Mouse (Mus musculus) ovary, postnatal 14 days (tissue): ENCODE data around the gene Dhx9.
A peak's percentile ranks its signal among the peaks of the same experiment; 100 is the strongest.
"Not testable (repeated sequence)": the region's sequence is repeated elsewhere in the genome, so short reads cannot be mapped to it uniquely, and the experiment has no call there.

Experiments used
- DNase-seq: peaks from one replicate; pipeline ENCODE4 v3.0.0; 2022; ENCODE audit warnings: low spot score

Dhx9 gene

DNA sequence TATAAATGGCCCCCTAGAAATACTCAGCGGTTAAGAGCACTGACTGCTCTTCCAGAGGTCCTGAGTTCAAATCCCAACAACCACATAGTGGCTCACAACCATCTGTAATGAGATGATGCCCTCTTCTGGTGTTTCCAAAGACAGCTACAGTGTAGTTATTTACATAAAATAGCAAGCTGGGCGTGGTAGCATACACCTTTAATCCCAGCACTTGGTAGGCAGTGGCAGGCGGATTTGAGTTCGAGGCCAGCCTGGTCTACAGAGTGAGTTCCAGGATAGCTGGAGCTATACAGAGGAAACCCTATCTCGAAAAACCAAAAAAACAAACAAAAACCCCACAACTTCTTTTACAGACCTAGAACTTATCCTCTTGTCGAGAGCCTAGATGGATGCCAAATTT is 1.3 kb downstream of the Dhx9 start:
- DNase-seq = not testable (repeated sequence)

DNA sequence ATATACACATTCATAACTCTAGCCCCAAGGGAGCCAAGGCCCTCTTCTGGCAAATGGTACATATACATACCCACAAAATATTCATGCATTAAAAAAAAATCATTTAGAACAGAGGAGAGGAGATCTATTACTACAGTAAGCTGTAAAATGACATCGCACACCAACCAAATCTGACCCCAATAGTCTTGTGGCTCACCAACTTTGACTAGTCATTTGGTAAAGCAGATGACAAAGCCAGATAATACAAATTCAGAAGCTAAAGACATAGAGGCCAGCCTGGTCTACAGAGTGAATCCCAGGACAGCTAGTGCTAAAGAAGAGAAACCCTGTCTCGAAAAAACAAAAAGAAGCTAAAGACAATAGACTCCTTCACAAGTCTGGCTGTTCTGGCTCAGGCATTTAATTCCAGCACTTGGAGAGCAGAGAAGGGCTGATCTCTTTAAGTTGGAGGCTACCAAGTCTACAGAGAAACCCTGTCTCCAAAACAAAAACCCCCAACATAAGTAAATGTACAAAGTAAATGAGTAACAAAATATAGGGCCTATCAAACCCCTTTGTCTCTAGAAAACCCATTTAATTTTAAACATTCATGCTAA is 2.2 kb downstream of the Dhx9 start:
- DNase-seq = no peak

DNA sequence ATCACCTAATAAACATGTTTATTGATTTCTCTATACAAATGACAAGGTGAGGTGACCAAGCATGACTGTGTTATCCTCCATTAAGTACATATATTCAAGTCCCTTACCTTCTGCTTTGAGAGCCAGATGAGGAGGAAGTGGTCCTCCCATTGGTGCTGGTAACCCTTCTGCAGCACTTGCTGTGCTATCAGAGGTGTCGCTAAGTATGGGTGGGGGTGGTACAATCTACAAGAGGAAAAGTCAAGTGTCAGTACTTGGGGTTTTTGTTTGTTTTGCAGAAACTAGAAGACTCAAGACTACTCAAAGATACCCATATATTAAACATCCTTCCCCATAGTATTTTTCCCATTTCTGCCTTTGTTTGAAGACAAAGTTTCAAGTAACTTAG is 6.4 kb downstream of the Dhx9 start:
- DNase-seq = no peak

DNA sequence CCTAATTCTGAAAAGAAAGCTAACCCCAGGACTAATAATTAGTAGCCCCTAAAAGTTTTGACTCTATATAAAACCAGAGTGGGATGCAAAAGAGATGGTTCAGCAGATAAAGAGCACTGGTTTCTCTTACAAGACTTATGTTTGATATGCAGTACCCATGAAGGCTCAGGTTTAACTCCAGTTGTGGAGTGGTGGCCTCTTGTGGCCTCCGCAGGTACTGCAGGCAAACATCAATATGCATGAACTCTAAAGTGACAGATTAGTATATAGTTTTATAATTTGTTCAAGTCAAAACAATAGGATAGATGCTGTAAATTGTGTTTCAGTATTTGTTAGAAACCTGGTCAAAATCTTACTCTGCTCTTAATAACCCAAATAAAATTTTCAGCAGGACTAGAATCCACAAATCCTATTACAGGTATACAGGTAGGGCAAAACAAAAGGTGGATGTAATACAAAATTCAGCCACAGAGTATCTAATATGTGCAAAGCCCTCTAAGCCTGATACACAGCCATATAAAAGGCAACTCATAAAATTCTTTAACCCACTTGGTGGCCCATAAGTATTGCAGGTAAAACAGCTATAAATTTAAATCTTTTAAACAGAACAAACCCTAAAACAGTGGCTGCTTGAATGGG is 7.0 kb downstream of the Dhx9 start:
- peak; percentile 58 for DNase-seq

DNA sequence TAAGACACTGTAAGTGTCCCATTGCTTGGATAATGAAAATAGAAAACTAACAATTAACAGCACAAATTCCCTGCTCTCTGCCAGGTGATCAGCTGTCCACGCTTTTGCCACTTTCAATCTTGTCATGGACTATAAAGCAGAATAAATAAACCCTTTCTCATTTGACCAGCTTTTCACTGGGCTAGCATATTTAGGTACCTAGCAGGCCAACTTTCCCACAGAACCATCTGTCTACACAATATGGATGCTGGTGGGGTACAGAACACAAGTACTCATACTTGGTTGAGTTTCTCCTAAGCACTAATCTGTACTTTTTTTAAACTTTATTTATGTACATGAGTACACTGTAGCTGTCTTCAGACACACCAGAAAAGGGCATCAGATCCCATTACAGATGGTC is 8.2 kb downstream of the Dhx9 start:
- no peak for DNase-seq

DNA sequence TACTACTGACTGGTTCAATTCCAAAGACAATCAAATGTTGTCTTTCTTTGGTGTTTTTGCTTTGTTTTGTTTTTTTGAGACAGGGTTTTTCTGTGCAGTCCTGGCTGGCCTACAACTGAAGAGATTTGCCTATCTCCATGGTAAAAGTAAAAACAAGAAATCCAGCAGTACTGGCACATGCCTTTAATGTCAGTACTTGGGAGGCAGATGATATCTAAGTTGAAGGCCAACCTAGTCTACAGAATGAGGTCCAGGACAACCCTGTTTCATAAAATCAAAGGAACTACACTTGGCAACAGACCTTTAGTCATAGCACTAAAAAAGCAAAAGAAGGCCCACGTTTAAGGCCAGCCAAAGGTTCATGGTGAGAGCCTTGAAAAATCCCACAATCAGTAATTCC is 25.7 kb downstream of the Dhx9 start:
- DNase-seq = no peak

DNA sequence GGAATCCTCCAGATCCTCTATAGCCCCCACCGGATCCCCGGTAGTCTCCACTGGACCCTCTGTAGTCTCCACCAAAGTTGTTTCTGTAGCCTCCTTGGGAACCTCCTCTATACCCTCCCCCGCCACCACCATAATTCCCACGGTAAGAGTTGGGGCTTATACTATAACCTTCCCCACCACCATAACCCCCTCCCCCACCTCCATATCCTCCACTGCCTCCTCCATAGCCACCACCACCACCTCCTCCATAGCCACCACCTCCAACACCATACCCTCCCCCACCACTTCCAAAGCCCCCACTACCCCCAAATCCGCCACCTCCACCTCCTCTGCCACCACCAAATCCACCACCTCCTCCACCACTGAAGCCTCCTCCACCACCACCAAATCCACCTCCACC is 31.3 kb downstream of the Dhx9 start:
- DNase-seq = no peak

GRCm38 (mm10) chr1:153453146-153453642 is 34.3 kb downstream of the Dhx9 start:
- DNase-seq = no peak

- no peak for DNase-seq
Measured at GRCm38 (mm10) chr1:153451237-153452154, 36.0 kb downstream of the Dhx9 start.

DNA sequence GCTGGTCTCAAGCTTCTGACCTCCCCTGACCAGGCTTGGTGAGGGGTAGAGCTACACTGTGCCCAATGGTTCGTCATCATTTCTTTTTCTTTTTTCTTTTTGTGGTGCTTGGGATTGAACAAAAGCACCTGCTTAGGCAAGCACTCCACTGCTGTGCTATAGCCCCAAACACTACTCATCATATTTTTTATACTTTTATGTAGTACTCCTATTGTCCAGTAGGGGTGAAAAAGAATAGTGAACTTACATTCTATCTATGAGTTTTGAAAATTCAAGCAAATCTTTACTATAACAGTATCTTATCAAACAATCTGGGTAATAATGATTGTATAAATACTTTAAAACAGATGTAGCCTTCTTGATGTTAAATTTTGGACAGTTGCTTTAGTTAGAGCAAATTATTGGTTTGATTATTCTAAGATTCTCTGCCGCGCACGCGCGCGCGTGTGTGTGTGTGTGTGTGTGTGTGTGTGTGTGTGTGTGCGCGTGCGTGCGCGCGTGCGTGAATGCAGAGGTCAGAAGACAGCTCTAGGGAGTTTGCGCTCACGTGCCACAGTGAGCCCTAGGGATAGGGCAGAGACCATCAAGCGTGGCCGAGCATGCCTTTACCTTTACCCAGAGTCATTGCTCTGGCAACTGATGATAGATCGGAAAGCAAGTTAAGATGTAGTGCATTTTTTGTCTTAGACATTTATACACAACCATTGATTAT is 41.2 kb downstream of the Dhx9 start:
- no peak for DNase-seq

GRCm38 (mm10) chr1:153443632-153444031 is 43.8 kb downstream of the Dhx9 start:
- no peak for DNase-seq

DNA sequence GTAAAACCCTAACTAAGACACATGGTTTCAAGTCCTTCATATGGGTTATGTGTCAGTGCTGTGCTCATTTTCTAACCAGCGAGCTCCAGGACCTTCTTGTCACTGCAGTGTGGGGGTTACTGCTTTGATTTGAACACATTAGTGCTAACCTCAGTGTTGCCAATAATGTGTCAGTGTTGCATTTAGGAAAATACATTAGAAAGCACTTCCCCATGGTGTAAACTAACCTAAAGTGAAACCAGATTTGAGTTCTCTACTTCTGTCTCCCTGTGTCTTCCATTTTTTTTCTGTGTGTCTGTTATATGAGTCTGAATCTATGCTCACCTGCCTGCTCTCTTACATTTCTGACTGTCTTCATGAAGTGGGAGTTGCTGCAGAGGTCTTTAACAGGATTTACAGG is 44.4 kb downstream of the Dhx9 start:
- DNase-seq = no peak

DNA sequence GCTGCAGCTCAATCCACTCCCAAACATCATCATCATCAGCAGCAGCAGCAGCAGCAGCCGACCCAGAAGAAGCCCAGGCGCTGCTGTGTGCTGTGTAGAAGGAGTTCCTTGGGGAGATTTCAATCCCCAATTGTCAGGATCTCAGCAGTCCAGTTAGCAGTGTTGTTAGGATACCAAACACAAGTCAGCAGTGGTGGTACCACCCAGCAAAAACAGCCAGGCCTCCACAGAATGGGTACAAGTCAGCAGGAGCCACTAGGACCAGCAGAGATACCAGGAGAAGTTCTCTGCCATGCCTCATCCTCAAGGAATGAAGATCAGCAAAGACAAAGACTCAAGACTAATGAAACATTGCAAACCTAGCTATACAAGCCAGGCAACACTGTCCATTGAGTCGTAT is 45.8 kb downstream of the Dhx9 start:
- no peak for DNase-seq

GRCm38 (mm10) chr1:153440752-153441151 is 46.7 kb downstream of the Dhx9 start:
- no peak for DNase-seq

DNA sequence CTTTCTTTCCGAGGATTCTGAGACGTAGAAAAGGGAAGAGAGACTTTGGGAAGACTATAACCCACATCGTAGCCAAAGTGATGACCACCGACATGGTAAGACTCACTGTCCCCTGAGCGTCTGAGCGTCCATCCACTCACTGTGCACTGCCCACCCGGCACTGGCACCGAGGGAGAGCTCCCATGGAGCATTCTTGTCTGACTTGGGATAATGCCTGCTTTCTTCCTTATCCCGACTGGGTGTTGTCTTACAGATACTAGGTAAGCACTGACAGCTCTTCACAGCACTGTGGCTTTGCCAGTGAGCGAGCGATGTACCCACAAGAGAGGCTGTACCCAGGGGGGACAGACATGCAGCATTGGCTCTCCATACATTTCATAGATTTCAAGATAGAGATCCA is 49.9 kb downstream of the Dhx9 start:
- DNase-seq = no peak

DNA sequence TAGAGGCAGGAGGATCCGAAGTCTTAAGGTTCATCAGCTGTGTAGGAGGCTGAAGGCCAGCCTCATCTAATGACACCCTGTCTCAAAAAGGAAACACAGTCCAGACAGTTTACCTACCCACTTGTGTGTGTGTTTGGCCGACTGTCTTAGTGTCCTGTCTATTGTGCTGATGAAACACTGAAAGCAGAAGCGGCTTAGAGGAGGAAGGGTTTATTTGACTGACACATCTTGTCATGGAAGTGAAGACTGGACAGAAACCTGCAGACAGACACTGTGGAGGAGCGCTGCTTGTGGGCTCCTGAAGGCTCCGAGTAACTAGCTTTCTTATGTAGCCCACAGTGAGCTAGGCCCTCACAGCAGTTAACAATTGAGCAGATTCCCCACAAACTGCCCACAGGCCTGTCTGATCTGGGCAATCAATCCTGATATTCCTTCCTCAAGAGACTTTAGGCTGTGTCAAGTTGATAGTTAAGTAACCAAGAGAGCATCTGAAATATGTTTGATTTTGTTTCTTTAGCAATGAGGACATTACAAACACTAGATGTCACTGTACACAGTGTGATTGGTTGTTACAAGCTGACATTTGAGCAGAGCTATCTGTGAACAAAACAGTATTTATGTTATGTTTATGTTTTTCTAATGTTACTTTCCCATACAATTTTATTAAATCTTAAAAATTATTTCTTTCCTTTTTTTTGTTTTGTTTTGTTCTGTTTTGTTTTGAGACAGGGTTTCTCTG is 53.4 kb downstream of the Dhx9 start:
- no peak for DNase-seq

DNA sequence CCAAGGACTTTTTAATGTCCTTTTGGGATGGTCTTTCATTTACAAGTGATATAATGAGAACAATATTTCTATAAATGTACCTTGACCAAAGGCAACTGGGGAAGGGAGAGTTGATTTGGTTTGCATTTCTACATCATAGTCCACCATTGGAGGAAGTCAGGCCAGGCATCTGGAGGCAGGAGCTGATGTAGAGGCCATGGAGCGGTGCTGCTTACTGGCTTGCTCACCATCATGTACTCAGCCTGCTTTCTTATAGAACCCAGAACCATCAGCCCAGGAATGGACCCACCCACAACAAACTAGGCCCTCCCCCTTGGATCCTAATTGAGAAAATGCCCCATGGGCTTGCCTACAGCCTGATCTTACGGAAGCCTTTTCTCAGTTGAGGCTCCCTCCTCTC is 55.1 kb downstream of the Dhx9 start:
- no peak for DNase-seq

DNA sequence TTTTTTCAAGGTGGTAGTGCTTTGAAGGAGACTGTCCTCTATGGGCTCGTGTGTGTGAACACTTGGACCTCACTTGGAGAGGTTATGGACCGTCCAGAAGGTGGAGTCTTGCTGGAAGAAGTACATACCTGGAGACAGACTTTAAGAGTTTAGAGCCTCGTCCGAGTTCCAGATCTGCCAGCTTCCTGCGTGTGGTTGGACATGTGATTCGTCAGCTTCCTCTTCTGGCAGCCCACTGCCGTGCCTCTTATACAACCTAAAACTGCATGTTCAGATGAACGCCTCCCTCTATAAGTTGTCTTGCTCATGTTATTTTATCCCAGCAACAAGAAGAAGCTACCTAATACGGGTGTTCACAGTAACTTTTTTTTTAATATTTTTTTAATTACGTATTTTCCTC is 55.8 kb downstream of the Dhx9 start:
- DNase-seq = no peak

- no peak for DNase-seq
Measured at GRCm38 (mm10) chr1:153431158-153431557, 56.3 kb downstream of the Dhx9 start.

DNA sequence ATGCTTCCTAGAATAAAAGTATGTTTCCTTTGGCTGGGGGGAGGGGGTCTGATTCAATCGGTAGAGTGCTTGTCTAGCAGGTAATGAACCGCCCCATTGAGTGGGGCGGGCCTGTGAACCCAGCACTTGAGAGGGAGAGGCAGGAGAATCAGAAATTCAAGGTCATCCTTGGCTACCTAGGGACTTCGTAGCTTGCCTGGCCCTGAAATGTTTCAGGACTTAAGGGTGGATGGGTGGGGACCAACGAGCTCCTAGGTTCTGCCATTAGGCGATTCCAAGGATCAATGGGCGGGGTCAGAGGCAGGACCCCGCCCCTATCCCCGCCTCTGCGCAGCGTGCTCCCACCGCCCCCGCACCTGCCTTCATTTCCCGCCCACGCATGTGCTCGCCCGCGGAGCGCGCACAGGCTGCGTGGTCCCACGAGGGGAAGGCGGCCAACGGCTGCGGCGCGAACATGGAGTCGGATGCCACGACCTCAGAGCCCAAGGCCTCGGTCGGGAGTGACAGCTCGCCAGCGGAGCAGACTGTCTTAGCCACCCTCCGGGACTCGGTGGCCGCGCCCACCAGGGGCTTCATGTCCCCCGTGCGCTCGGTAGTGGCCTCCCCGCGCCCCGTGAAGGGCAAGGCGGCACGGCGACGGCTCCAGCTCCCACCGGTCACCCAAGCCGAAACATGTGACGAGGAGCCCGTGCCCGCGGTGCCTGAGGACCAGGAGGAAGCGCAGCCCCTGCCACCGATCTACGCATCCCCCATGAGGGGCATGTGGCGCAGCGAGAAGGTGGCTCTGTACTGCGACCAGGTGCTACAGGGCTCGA is 62.5 kb downstream of the Dhx9 start, which contains the start of gene Shcbp1l:
Gene Shcbp1l, plus strand, starts transcription at position 393 of the 815 bp plus-strand sequence.
- DNase-seq = peak; percentile 39

GRCm38 (mm10) chr1:153424271-153424670 is 63.2 kb downstream of the Dhx9 start:
- no peak for DNase-seq
